Mouse (Mus musculus) urinary bladder, postnatal 25 days (tissue): ENCODE results near the gene Tpcn1.

Experiments used
- DNase-seq: peaks from one replicate; pipeline ENCODE4 v3.0.0; 2022; ENCODE audit warnings: low spot score

The Tpcn1 gene

GRCm38 (mm10) chr5:120588569-120589094 lies at the start of gene Tpcn1, which contains the start of gene Iqcd:
Tpcn1 (minus strand) TSS chr5:120588673.
Iqcd (plus strand) TSS chr5:120589016.
- DNase-seq = peak; percentile 97

GRCm38 (mm10) chr5:120635633-120636032 lies 47.2 kb upstream of the Tpcn1 start:
- DNase-seq = no peak

- no peak for DNase-seq
Observed at GRCm38 (mm10) chr5:120634860-120635259, 46.4 kb upstream of the Tpcn1 start.

GRCm38 (mm10) chr5:120634131-120634530 lies 45.7 kb upstream of the Tpcn1 start, which contains the start of gene Cfap73:
Cfap73 (minus strand) TSS chr5:120634235.
- no peak for DNase-seq

GRCm38 (mm10) chr5:120631892-120632291 lies 43.4 kb upstream of the Tpcn1 start:
- DNase-seq = no peak

- DNase-seq = no peak
Observed at GRCm38 (mm10) chr5:120631128-120631527, 42.7 kb upstream of the Tpcn1 start.

- no peak for DNase-seq
Observed at GRCm38 (mm10) chr5:120628624-120629023, 40.2 kb upstream of the Tpcn1 start.

- DNase-seq = no peak
Observed at GRCm38 (mm10) chr5:120627515-120628300, 39.2 kb upstream of the Tpcn1 start.

- no peak for DNase-seq
Observed at GRCm38 (mm10) chr5:120626399-120626798, 37.9 kb upstream of the Tpcn1 start.

- DNase-seq = no peak
Observed at GRCm38 (mm10) chr5:120624427-120624826, 36.0 kb upstream of the Tpcn1 start.

- no peak for DNase-seq
Observed at GRCm38 (mm10) chr5:120622198-120622851, 33.9 kb upstream of the Tpcn1 start.

GRCm38 (mm10) chr5:120621846-120622197 lies 33.3 kb upstream of the Tpcn1 start:
- no peak for DNase-seq

- DNase-seq = no peak
Observed at GRCm38 (mm10) chr5:120621078-120621765, 32.7 kb upstream of the Tpcn1 start.

GRCm38 (mm10) chr5:120620375-120621077 lies 32.1 kb upstream of the Tpcn1 start:
- DNase-seq = peak; percentile 78

- peak; percentile 55 for DNase-seq
Observed at GRCm38 (mm10) chr5:120619201-120619600, 30.7 kb upstream of the Tpcn1 start.

- DNase-seq = no peak
Observed at GRCm38 (mm10) chr5:120618778-120619177, 30.3 kb upstream of the Tpcn1 start.

- no peak for DNase-seq
Observed at GRCm38 (mm10) chr5:120615903-120616302, 27.4 kb upstream of the Tpcn1 start.

GRCm38 (mm10) chr5:120612822-120613604 lies 24.5 kb upstream of the Tpcn1 start:
- peak; percentile 99 for DNase-seq

GRCm38 (mm10) chr5:120612442-120612821 lies 24.0 kb upstream of the Tpcn1 start, which contains the start of the genes Rita1 and Ddx54:
Rita1 (minus strand) TSS chr5:120612589.
Ddx54 (plus strand) TSS chr5:120612739.
- peak; percentile 96 for DNase-seq

- no peak for DNase-seq
Observed at GRCm38 (mm10) chr5:120611416-120611815, 22.9 kb upstream of the Tpcn1 start.

GRCm38 (mm10) chr5:120610906-120611305 lies 22.4 kb upstream of the Tpcn1 start:
- no peak for DNase-seq
